Mouse (Mus musculus) liver, embryonic 14.5 days (tissue): ENCODE measurements around the gene Rpl7a.

Source experiments
- CTCF ChIP-seq: IDR thresholded peaks from 2 replicates; pipeline ENCODE4 v1.5.1; 2016; ENCODE audit warnings: antibody characterized with exemption, low read depth, control low read depth
- EP300 ChIP-seq: IDR thresholded peaks from 2 replicates; pipeline ENCODE4 v1.6.1; 2016; ENCODE audit warnings: antibody characterized with exemption, low read depth

DNA sequence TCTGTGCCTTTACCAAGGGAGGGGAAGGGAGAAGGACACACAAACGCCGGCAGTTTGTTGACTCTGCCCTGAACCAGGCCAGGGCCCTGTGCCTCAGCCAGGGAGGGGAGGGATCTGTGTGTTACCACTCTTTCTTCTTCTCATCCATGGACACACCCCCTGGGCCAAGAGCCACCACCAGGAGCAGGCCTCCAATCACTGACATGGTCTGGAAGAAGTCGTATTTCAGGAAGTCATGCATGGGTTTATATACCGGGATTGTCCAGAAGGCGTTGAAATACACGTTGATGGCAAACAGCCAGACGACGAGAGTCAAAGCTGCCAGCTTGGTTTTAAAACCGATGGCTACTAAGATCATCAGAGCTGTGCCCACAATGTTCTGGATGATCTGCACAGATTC lies 11.2 kb downstream of the Rpl7a start:
- no peak for TF ChIP-seq CTCF
- TF ChIP-seq EP300, result no peak
